Mouse (Mus musculus): ENCODE measurements around the gene Rpl26.
"Not testable (repeated sequence)": the region's sequence is repeated elsewhere in the genome, so short reads cannot be mapped to it uniquely, and the experiment has no call there.

Gene Rpl26

DNA sequence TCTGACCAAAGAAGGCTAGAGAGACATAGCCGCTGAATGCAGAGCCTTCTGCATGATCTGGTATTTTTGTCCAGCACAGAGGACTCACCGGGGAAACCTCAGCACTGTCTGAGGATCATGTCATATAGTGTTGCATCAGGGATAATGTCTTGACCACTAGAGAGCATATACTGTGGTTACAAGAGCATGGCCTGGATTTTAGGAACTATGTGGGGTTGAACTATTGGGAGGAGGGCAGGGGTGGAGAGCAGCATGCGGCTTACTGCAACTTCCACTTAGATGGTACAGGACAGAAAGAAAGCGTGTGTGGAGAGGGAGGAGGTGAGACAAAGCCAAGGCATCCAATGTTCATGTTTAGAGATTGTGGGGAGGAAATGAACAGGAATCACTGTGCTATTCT is 13.2 kb downstream of the Rpl26 start:
- no peak for DNase-seq (ENCODE audit: low spot score)

DNA sequence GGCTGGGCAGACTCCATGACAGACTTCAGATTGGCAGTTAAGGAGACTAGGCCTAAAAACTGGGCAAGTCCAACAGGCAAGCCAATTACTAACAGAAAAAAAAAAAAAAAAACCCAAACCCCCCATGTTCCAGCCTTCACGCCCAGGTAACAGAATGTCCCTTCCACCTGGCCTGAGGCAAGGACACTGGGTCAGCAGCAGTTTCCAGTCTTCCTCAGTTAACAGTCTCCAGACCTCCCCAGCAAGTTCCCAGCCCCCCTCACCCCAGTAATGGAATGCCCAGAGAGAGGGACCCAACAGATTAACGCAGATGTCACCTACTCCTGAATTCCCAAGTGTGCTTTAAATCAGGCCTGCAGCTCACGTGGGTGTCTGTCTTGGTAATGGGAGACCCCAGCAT is 21.8 kb downstream of the Rpl26 start:
- DNase-seq (ENCODE audit: low spot score), result no peak

DNA sequence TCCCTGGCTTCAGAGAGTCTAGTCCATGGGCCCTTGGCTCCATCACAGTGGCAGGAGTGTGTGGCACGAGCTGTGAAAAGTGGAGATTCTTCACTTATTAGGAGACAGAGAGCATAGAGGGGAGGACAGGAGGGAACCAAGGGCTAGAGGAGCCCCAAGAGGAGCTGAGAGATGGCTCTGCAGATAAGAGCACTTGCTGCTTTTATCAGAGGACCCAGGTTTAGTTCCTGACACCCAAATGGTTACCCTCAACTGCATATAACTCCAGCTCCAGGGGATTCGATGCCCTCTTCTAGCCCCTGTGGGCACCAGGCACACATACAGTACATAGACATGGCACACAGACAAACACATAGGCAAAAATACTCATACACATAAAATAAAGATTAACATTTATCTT is 23.4 kb downstream of the Rpl26 start:
- DNase-seq (ENCODE audit: low spot score), result no peak

DNA sequence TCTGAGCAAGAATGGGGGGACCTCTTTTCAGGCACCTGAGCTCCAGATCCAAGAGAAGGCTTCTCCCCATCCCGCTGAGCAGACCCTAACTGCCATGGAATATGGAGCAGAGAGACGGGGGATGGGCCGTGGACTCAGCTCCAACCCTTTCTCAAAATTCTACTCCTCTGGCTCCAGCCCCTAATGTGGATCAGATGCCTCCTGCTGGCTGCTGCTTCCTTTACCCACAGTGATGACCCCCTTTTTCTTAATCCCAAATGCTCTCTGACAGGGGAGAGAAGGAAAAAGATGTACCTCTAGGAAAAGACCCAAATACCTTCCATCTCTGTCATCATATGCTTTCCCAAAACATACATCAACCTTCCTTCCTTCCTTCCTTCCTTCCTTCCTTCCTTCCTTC is 25.6 kb downstream of the Rpl26 start, which contains the start of gene Odf4:
TSS of gene Odf4 (minus strand) at position 101 of the 400 bp plus-strand sequence.
- no peak for DNase-seq (ENCODE audit: low spot score)

DNA sequence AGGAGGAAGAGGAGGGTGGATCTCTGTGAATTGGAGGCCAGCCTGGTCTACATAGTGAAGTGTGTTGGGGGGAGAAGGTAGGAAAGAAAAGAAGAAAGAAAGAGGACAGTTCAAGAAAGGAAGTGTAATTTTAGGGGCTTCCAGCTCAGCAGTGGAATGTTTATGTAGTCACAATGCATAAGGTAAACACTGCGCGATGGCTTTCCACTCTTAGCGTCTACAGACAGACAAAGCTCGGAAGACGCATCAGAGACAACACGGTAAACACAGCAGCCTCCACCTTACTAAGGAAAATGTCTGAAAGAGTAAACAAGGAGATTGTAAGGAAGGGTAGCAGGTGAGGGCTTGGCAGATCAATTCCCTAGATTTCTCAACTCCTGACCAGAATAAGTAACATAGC is 28.6 kb downstream of the Rpl26 start:
- DNase-seq (ENCODE audit: low spot score), result no peak

DNA sequence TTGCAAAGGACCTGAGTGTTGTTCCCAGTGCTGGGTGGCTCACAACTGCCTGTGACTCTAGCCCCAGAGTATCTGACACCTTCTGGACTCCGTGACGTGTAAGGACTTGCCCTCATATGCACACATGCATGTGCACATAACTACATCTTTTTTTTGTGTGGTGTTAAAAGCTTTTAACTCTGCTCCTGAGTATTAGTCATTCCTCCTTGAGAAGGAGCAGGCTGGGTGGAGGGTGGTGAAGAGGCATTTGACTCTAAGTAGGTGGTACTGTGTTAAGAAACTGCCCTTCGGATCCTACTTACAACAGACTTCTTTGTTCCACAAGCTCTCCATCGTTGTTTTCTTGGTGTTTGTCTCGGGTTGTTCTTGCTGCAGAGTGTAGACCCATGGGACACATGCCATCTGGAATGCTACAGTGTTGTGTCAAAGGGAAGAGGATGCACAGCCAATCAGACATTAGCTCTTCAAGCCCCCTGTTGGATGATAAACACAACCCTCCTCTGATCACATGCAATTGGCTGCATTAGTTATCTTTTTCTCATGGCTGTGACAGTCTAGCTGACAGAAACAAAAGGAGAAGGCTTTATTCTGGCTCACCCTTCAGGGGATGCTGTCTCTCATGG is 32.6 kb downstream of the Rpl26 start:
- DNase-seq (ENCODE audit: low spot score), result no peak

DNA sequence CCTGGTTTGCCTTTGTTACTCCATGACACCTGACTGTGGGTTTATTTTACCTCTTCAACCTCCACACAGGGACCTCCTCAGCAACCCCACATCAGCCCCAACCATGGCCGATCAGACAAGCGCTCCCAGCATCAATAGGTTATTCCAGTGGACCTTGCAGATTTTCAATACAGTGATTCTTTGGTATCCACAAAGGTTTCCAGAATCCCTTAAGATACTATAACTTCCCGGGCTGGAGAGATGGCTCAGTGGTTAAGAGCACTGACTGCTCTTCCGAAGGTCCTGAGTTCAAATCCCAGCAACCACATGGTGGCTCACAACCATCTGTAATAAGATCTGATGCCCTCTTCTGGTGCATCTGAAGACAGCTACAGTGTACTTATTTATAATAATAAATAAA is 35.6 kb downstream of the Rpl26 start:
- not testable (repeated sequence) for DNase-seq (ENCODE audit: low spot score)

DNA sequence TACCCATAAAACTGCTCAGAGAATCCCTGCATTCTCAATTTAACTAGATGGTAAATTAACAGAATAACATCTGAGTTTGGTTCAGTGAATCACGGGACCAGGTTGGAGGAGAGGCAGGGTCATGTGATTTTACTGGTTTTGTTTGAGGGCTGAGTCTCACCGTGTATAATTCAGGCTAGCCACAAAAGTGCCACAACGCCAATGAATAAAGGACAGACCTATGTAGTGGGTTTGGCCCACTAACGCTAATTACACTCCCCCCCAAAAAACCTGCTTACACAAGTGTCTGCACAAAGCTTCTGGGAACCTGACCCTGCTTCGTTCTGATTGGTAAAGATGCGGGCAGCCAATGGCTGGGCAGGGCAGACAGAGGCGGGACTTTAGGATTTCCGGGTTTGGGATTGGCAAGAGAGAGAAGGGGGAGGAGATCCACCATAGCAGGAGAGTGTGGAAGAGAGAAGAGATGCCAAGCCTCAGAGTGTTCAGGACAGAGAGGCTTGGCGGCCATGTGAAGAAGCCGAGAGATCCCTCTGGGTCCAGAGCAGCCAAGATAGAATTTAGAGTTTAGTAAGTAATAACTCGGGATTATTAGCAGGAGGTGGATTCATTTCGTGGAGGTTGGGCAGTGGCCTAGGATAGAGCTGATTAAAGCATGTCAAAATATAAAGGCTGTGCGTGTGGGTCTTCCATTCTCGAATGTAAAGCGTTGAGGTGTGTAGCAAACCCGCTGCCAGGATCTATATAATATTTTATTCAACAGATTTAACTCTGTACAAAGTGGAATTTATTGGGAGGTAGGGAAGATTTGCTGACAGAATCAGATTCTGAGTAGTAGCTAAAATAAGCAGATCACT is 38.3 kb downstream of the Rpl26 start:
- DNase-seq (ENCODE audit: low spot score), result peak; percentile 84

DNA sequence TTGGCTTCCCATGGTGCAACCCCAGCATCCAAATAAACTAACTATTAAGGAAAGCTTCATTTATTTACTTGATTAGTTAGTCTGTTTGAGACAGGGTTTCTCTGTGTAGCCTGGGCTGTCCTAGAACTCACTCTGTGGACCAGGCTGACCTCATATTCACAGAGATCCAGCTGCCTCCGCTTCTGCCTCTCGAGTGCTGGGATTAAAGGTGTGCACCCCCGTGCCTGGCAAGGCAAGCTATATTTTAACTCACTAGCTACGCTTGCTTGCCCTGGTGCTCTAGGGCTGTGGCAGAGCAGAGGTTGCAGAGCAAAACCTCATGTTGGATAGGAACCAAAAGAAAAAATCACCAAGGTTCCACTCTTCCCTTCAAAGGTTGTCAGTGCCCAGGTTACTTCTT is 39.1 kb downstream of the Rpl26 start:
- DNase-seq (ENCODE audit: low spot score), result no peak

DNA sequence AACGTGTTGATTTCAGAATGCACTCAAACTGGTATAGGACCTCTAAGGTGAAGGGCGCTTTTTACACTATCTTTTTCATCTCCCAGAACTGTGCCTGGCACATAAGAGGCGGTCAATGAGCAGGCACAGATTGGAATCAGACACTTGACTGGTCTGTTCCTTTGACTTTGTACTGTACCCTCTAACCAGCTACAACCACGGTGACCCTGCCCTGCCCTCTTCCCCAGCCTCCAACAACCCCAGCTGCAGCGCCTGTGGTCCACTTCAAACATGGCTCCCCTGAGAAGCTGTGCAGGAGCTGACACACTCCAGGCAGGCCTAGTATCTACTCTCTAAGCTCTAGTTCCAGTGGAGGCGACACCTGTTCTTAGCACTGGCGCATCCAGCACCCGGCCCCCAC is 41.3 kb downstream of the Rpl26 start:
- no peak for DNase-seq (ENCODE audit: low spot score)

DNA sequence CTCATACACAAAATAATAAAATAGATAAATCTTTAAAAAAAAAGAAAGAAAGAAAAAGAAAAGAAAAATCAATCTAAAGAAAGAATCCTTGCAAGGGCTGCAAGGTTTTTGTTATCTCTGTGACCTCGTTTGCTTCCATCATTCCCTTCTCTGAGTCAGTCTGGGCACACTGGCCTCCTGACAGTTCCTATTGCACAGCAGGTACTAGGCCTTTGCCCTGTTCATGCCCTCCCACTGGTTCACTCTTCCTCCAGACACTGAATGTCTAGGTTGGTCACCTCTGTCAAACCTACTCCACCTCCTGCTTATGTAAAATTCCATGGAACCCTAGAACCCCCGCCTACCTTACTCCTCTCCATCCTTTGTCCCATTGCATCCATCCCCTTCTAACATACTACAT is 43.9 kb downstream of the Rpl26 start:
- DNase-seq (ENCODE audit: low spot score), result no peak

DNA sequence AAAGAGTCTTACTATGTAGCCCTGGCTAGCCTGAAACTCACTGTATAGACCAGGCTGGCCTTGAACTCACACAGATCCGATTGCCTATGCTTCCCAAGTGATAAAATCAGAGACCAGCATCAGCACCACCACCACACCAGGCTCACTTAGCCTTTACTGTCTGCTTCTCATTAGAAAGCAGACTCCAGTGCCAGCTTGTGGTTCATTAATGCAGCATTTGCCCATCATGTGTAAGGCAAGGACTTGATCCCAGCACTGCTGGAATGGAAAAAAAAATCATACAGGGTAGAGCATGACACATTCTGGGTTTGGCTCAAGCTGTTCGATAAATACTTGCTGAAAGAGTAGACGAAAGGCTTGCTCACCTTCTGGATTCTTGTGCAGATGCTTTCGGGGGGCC is 44.6 kb downstream of the Rpl26 start:
- no peak for DNase-seq (ENCODE audit: low spot score)

DNA sequence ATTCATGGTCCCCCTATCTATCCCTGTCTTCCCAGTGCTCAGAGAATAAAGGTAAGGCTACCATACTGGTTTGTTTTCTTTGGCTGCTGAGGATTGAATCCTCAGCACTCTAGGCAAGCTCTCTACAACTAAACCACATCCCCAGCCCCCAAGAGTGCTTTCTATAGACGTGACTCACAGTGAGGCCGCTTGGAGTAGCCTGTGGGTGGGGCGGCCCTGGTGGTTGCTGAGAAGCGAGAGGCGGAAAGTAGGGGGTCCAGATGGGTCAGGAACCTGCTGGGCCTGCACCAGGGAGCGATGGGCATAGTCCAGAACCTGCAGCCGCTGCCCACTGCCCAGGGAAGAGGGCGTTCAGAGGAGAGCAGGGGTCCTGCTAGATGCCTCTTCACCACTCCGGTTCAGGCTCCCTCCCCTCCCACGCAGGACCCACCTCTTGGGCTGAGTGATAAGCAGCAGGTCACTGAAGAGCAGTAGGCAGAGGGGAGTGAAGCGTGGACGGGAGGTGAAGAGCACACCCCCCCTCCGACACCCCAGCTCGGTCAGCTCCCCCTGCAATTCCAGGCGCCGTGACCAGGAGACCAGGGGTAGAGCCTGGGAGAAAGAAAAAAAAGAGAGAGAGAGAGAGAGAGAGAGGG is 45.5 kb downstream of the Rpl26 start:
- DNase-seq (ENCODE audit: low spot score), result no peak

DNA sequence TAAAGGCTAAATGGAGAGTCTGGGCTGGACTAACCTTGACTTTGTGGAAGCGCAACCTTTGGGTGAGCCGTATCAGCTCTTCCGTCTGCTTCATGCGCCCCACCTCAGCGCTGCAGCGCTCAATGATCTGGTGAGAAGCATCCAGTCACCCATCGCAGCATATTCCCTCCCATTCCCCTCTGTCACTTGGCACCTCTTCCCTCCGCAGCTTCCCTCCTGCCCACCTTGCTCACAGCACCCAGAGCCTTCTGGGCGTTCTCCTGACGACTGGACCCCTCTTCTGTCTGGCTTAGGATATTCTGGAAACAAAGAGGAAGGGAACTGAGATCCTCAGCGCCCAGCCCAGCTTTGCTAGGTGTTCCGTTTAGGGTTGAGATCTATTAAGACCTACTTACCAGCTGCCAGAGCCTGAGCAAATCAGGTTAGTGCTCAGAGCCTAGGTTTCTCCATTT is 46.2 kb downstream of the Rpl26 start:
- DNase-seq (ENCODE audit: low spot score), result no peak

DNA sequence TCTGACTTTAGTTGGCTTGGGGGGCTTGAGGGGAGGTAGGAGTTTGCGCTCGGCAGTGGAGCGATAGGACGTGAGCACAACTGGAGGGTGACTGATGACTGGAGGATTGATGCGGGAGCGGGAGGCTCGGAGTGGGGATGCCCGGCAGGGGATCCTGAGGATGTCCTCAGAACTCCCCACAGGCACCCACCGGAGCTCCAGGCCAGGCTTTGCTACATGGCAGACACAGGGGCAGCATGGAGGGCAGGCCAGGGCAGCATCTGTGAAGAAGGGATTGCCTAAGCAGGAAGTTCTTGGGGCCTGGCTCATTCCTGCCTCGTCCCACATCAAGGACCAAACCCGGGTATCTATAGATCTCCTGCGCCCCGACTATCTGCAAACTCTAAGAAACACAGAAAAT is 52.5 kb downstream of the Rpl26 start:
- no peak for DNase-seq (ENCODE audit: low spot score)

DNA sequence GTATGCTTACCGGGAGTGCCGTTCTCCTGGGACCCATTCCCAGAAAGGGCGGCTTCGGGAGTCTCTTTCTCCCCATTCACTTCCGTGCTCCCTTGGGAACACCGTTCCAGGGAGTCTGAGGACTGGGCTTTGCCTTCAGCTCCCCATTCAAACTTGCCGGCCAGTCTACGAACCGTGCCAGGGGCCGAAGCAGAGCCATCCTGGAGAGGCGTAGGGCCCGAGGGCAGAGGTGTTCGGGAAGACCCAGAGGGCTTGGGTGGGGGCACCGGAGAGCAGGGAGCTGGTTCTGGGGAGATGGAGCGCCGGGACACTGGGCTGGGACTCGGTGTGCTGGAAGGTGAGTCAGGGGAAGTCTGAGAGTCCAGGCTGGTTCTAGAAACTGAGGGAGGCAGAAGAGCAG is 53.0 kb downstream of the Rpl26 start:
- DNase-seq (ENCODE audit: low spot score), result no peak

DNA sequence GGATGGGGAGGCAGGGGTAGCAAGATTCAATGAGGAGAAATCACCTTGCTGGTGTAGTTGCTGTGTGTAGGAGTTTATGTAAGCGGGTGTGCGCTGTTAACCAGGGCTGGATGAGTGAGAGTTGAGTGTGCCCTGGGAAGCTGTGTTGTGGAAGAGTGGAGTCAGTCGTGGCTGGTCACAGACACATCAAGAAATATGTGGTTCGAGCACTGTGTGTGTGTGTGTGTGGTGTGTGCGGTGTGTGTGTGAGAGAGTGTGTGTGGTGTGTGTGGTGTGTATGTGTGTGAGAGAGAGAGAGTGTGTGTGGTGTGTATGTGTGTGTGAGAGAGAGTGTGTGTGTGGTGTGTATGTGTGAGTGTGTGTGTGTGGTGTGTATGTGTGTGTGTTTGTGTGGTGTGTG is 54.1 kb downstream of the Rpl26 start:
- no peak for DNase-seq (ENCODE audit: low spot score)

DNA sequence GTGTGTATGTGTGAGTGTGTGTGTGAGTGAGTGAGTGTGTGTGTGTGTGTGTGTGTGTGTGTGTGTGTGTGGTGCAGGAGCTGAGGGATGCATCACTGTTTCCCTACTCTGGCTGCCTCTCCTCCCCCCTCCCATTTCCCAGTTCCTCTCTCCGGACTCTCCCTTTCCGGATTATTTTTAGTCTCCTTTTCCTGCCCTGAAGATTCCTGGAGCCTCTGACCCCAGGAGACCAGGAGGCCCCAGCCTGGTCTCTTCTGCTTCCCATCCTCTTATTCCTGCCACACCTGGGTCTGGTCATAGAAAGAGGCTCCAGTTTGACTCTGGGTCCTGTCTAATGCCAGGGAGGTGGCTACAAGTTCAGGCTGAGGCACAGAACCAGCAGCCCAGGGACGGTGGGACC is 54.7 kb downstream of the Rpl26 start:
- no peak for DNase-seq (ENCODE audit: low spot score)

Measured in T-cell, adult 2 months (primary cell).